Mouse (Mus musculus) midbrain, postnatal 0 days (tissue): ENCODE data around the gene Ppp1r1b. TPM values are rescaled to one million over a fixed set of nuclear protein-coding genes. Genes with fewer than 3 reads are reported as not detected.

ENCODE experiments used
- ATAC-seq: fragments of 200-750 bp; cut with Nextera tagmentation; 2 replicates; pipeline ENCODE4 v1.8.0; 2017; ENCODE audit warnings: moderate number of reproducible peaks, mild to moderate bottlenecking, moderate TSS enrichment, moderate library complexity; ENCODE audit not compliant: low FRiP score
- DNase-seq: peaks from one replicate; pipeline ENCODE4 v3.0.0-alpha.2; 2015; ENCODE audit warnings: low spot score
- H3K27ac ChIP-seq: fragments of 300-500 bp; sonication (generic); 2 replicates; pipeline ENCODE4 v1.5.1; 2014; ENCODE audit warnings: low read depth, mild to moderate bottlenecking, low read length, mixed read lengths
- H3K27me3 ChIP-seq: fragments of 300-500 bp; sonication (generic); 2 replicates; pipeline ENCODE4 v1.6.1; 2014; ENCODE audit warnings: low read length, control low read depth, mixed read lengths; ENCODE audit not compliant: insufficient read depth
- H3K36me3 ChIP-seq: fragments of 300-500 bp; sonication (generic); 2 replicates; pipeline ENCODE4 v1.6.1; 2014; ENCODE audit warnings: low read length, control low read depth, mixed read lengths; ENCODE audit not compliant: insufficient read depth
- H3K4me1 ChIP-seq: fragments of 300-500 bp; sonication (generic); 2 replicates; pipeline ENCODE4 v1.6.1; 2014; ENCODE audit warnings: mild to moderate bottlenecking, control low read depth, antibody characterized with exemption, low read length, mixed read lengths; ENCODE audit not compliant: insufficient read depth
- H3K4me2 ChIP-seq: fragments of 300-500 bp; sonication (generic); 2 replicates; pipeline ENCODE4 v1.6.1; 2014; ENCODE audit warnings: low read depth, mild to moderate bottlenecking, low read length, mixed read lengths; ENCODE audit not compliant: poor library complexity, severe bottlenecking
- H3K4me3 ChIP-seq: fragments of 300-500 bp; sonication (generic); 2 replicates; pipeline ENCODE4 v1.5.1; 2014; ENCODE audit warnings: low read depth, mild to moderate bottlenecking, low read length, moderate library complexity
- H3K9ac ChIP-seq: fragments of 300-500 bp; sonication (generic); replicated peaks from 2 replicates; pipeline ENCODE4 v1.6.1; 2014; ENCODE audit warnings: mild to moderate bottlenecking, low read length, moderate library complexity, mixed read lengths; ENCODE audit not compliant: poor library complexity, severe bottlenecking
- H3K9me3 ChIP-seq: fragments of 300-500 bp; sonication (generic); 2 replicates; pipeline ENCODE4 v1.6.1; 2016; ENCODE audit warnings: low read length, control low read depth
- CTCF ChIP-seq: IDR thresholded peaks from 2 replicates; pipeline ENCODE4 v1.5.1; 2016; ENCODE audit warnings: antibody characterized with exemption, mild to moderate bottlenecking
- WGBS: fragments of 180-500 bp; shearing (Covaris S2); extraction: QIAGEN DNeasy Blood & Tissue Kit; methylation state at CpG from one replicate; pipeline ENCODE4 v1.1.7; 2014; 5-methylcytosine and 5-hydroxymethylcytosine counted together
- polyA plus RNA-seq: library from polyadenylated mRNA; unstranded; fragments of >200 nt; fragmentation: Nextera tagmentation; extraction: Ambion mirVana; gene quantifications from 2 replicates; pipeline ENCODE4 v1.2.1, GENCODE M21; 2015
- total RNA-seq: library from RNA; depleted of rRNA; stranded (reverse); fragments of >200 nt; gene quantifications from 2 replicates; pipeline ENCODE4 v1.2.3, GENCODE M21; 2014

Gene Ppp1r1b
- total and polyA plus RNA-seq, 2 experiments from 2014 or later: 4.2 to 5.0 TPM

GRCm38 (mm10) chr11:98327136-98328030 is 20.8 kb upstream of the Ppp1r1b start:
- peaks cover 85% of the 10 kb centered on the region for H3K27me3 ChIP-seq
- peak overlapping the region; percentile 30 for H3K4me3 ChIP-seq
- H3K36me3 ChIP-seq: no peaks in the 10 kb centered on the region
- no peak overlapping the region for H3K27ac ChIP-seq
- peak overlapping the region; percentile 36 for H3K4me2 ChIP-seq
- DNase-seq: no peak
- no peak overlapping the region for H3K9ac ChIP-seq
- H3K4me1 ChIP-seq: no peaks in the 10 kb centered on the region; the same call in 1 of the 2 replicates
- under 1% methylated on average over 97 of the region's 97 CpGs for WGBS
- no peak for ATAC-seq
- no peak for TF ChIP-seq CTCF
- no peaks in the 10 kb centered on the region for H3K9me3 ChIP-seq

DNA sequence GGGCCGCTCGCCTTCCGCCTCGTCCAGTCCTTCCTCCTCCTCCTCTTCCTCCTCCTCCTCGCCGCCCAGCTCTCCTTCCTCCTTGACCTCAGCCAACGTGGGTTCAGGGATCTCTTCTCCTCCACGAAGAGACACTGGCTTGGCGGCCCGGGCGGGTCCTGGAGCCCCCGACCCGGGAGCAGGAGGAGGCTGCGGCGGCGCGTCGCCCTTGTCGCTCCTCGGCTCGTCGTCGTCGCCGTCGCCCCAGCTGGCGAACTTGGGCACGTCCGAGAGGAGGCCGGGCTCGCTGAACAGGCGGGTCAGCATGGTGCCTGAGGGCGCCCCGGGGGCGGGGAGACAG is 20.2 kb upstream of the Ppp1r1b start:
- no peak for TF ChIP-seq CTCF
- H3K27ac ChIP-seq: no peak overlapping the region
- WGBS: 1% methylated on average over 35 of the region's 35 CpGs
- no peaks in the 10 kb centered on the region; the same call in 1 of the 2 replicates for H3K4me1 ChIP-seq
- no peaks in the 10 kb centered on the region for H3K36me3 ChIP-seq
- peak overlapping the region; percentile 30 for H3K4me3 ChIP-seq
- no peaks in the 10 kb centered on the region for H3K9me3 ChIP-seq
- peak overlapping the region; percentile 36 for H3K4me2 ChIP-seq
- ATAC-seq (no peak), DNase-seq (no peak)
- H3K27me3 ChIP-seq: peaks cover 79% of the 10 kb centered on the region
- H3K9ac ChIP-seq: peak overlapping the region; percentile 44

DNA sequence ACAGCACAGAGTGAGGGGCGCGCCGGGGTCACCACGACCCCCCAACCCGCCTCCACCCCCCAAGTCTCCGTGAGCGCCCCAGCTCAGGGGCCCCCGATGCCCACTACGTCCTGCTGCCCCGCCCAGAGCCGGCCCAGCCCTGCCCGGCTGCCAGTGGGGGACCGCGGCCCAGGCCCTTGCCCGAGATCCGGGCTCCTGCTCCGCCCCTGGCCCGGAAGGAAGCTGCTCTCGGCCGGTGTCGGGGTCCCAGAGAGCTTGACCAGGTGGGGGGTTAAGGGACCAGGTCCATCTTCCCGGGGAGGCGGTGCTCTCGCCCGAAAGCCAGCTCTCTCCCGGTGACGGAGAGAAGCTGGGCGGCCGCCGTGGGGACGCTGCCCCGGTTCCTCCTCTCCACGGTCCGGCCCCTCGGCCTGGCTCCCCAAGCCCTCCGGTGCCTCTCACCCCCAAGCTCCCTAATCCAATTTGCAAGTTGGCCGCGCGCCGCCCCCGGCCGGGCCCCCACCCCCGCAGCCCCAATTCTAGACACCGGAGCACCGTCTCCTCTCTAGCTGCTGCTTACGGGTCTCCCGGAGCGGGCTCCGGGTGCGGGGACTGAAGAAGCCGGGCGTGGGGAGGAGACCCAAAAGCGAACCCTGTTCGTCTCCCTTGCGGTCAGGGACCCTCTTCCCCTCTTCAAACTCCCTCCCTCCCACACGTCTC is 19.7 kb upstream of the Ppp1r1b start:
- peak overlapping the region; percentile 44 for H3K9ac ChIP-seq
- peak; percentile 12; the same call in 1 of the 2 replicates for ATAC-seq

DNA sequence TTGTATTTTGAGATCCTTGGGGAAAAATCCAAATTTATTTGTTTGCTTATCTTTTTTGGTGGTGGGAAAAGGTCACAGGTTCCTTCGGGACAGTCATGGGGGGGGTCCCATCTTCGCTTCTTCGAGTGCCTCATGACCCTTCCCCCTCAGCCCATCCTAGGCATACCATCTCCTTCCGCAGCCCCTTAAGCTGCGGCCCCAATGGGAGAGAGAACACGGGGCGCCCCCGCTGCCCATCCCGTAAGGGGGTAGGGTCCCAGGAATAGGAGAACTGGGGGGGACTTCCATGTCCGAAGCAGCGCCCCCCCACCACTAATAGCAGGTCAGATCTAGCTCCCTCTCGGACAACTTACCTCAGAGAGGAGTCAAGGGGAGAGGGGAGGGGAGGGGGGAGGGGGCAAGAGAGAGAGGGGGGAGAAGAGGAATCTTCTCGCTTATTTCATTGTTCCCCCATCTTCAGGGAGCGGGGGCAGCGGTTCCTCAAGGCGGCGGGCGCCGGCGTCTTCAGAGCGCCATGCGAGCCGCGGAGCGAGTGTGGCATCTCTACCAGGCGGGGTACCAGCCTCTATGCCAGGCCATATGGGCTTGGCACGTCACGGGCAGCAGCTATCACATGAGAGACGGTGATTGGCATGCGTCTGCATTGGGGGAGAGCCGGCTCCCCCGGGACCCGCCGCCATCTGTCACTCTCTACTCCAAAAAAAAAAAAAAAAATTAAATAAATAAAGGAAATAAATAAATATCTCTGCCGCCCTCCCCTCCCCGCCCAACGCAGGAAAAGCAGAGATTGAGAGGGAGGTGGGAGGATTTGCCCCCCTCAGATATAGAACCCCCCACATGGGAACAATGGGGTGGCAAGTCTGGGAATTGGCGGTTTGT is 18.9 kb upstream of the Ppp1r1b start, which contains the start of gene Neurod2:
Gene Neurod2 (minus strand): TSS at position 568 of the 879 bp plus-strand sequence.
- Histone ChIP-seq H3K27me3 (peaks cover 77% of the 10 kb centered on the region), H3K4me1 (no peaks in the 10 kb centered on the region; the same call in 1 of the 2 replicates), H3K9ac (peak within 1 kb of the TSS; percentile 44; the same call in 1 of the 2 replicates), H3K4me3 (peak within 1 kb of the TSS; percentile 30), H3K36me3 (no peaks in the 10 kb centered on the region), H3K9me3 (no peaks in the 10 kb centered on the region), H3K27ac (no peak within 1 kb of the TSS; the same call in 1 of the 2 replicates), H3K4me2 (peak within 1 kb of the TSS; percentile 36)
- DNase-seq (peak; percentile 91), ATAC-seq (no peak)
- TF ChIP-seq CTCF: no peak
- under 1% methylated on average over 36 of the region's 38 CpGs for WGBS

More for the DNA sequence above, 19.7 kb upstream of the Ppp1r1b start:
- Histone ChIP-seq H3K4me1 (no peaks in the 10 kb centered on the region; the same call in 1 of the 2 replicates), H3K36me3 (no peaks in the 10 kb centered on the region), H3K27ac (no peak overlapping the region; the same call in 1 of the 2 replicates), H3K27me3 (peaks cover 78% of the 10 kb centered on the region), H3K9me3 (no peaks in the 10 kb centered on the region), H3K4me3 (peak overlapping the region; percentile 30), H3K4me2 (peak overlapping the region; percentile 36)
- TF ChIP-seq CTCF: no peak
- DNase-seq: no peak
- under 1% methylated on average over 43 of the region's 56 CpGs for WGBS

DNA sequence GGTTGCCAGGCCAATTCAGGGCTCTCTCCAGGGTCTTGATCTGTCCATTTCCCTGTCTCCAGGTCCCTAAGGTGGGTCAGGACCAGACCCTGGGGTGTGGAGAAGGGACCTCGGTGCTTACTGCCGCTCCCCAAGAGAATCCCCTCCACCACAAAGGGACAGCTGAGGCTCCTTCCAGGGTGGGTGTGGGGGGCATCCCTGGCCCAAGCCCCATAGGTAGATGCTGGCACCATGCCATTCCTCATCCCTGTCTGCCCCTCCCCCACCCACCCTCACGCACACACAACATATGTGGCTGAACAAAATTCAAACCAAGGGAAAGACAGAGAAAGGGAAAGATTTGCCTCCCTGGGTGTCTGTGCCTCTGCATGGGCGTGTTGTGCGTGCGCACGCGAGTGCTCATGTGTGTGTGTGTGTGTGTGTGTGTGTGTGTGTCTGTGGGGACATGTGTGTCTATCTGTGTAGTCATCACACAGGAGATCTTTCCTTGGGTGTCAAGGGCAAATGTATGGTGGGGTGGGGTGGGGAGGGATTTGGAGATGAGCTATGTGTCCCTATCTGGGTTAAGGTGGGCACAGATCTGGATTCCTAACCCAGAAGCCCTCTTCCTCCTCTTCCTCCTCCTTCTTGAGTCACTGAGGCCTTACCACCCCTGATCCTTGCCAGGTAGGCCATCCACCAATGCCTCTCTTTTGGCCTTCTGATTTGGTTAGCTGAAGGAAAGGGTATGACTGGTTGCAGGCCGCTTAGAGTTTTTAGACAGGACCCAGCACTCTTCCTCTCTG is 18.1 kb upstream of the Ppp1r1b start:
- H3K9me3 ChIP-seq: no peaks in the 10 kb centered on the region
- no peaks in the 10 kb centered on the region for H3K36me3 ChIP-seq
- H3K4me1 ChIP-seq: no peaks in the 10 kb centered on the region; the same call in 1 of the 2 replicates
- no peak for DNase-seq
- no peak overlapping the region for H3K4me3 ChIP-seq
- WGBS: 47% methylated on average over 8 of the region's 9 CpGs
- peaks cover 79% of the 10 kb centered on the region for H3K27me3 ChIP-seq
- no peak overlapping the region for H3K27ac ChIP-seq
- no peak overlapping the region for H3K9ac ChIP-seq
- TF ChIP-seq CTCF: no peak
- no peak overlapping the region for H3K4me2 ChIP-seq
- no peak for ATAC-seq
